Mouse (Mus musculus) v-Abl transformed pro-B cells (cell line): ENCODE measurements around the gene Cep72.
"Not testable (repeated sequence)": the region's sequence is repeated elsewhere in the genome, so short reads cannot be mapped to it uniquely, and the experiment has no call there.

Source experiments
- in situ Hi-C, 2 experiments: fragments of 400-800 bp; cut with MboI; formaldehyde crosslinking; loops; one replicate each; pipeline ENCODE4 v1.15.1; 2025; ENCODE audit not compliant: unreplicated experiment in 2 of 2

Cep72 gene

DNA sequence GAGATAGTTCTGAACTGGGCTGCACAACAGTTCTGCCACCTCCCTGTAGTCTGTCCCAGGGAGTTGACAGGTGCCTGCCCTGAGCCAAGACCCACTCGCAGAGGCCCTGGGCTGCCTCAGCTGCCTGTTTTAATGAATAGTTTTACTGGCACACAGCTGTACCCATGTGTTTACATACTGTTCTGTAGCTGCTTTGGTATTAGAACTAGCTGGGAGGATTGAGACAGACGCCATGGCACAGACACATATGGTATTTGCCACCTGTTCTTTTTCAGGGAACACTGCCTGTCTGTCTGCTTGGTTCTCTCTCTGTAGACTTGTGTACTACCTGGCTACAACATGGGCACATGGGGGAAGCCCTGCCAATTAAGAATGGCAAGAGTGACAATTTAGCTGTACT lies 27.3 kb downstream of the Cep72 start:
- in situ Hi-C loops: no loop called here

GRCm38 (mm10) chr13:74031133-74031532 lies 31.0 kb downstream of the Cep72 start:
- in situ Hi-C loops: no loop called here

GRCm38 (mm10) chr13:74030691-74031090 lies 31.4 kb downstream of the Cep72 start:
- in situ Hi-C loops: no loop called here

GRCm38 (mm10) chr13:74029013-74029412 lies 33.1 kb downstream of the Cep72 start:
- in situ Hi-C loops: no loop called here

DNA sequence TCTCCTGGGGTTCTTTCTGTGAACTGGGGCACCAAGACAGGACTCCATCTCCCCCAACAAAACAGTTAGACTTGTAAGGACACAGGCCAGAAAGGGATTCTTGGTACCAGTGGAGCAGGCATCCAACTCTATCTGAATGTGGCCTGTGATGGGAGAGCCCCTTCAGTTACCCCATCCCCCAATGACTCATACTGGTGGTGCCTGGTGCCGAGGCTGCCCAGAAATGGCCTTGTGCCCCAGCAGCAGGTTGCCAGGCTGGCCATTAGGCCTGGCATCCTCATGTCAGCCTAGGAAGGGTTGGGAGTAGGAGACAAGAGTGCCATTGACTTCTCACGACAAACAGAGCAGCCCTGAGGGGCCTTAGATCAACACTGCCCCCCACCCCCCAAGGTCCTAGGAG lies 34.0 kb downstream of the Cep72 start:
- in situ Hi-C loops: no loop called here

GRCm38 (mm10) chr13:74026215-74026614 lies 35.9 kb downstream of the Cep72 start:
- in situ Hi-C loops: no loop called here

- in situ Hi-C loops: no loop called here
Measured at GRCm38 (mm10) chr13:74025151-74026081, 36.7 kb downstream of the Cep72 start.

GRCm38 (mm10) chr13:74019006-74019405 lies 43.1 kb downstream of the Cep72 start:
- in situ Hi-C loops: not testable (repeated sequence)

GRCm38 (mm10) chr13:74017426-74017825 lies 44.7 kb downstream of the Cep72 start:
- in situ Hi-C loops: no loop called here

GRCm38 (mm10) chr13:74015908-74016307 lies 46.2 kb downstream of the Cep72 start:
- in situ Hi-C loops: no loop called here

- in situ Hi-C loops: no loop called here
Measured at GRCm38 (mm10) chr13:74010678-74011077, 51.4 kb downstream of the Cep72 start.

GRCm38 (mm10) chr13:74009791-74010614 lies 52.1 kb downstream of the Cep72 start:
- in situ Hi-C loops: no loop called here

DNA sequence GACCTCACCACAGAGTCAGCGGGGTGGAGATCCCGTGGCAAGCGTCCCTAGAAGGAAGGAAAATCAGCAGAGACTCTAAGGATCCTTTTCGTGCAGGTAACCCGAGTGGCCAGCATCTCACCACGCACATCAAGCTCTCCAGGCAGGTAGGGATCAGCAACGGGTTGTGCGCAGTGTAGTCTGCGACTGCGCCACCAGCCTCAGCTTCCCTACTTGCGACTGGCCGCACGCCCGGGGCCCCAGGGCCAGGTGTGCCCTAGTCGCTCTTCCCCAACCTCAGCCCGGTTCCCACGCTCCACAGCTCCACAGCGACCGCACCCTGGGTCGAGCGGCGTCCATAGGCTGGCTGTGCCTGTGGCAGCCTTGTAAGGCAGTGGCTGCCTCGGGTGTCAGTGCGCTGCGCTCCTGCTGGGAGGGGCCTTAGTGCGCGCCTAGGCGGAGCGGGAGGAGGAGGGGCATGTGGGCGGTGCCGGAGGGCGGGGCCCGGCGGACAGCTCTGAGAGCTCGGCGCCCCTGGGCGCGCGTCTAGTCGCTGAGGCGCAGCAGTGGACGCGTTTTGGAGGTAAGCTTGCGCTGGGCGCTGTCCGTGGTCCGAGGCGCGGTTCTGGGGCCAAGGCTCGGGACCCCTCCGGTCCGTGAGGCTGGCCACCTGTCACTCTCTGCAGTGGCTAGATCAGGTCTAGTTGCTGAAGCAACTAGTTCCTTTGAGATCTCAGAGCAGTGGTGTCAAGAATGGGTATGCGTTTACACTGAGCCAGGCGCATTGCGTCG lies 53.0 kb downstream of the Cep72 start, which contains the start of gene Tppp:
Gene Tppp (plus strand): TSS at position 460 of the 771 bp plus-strand sequence.
- in situ Hi-C loops: no loop called here

DNA sequence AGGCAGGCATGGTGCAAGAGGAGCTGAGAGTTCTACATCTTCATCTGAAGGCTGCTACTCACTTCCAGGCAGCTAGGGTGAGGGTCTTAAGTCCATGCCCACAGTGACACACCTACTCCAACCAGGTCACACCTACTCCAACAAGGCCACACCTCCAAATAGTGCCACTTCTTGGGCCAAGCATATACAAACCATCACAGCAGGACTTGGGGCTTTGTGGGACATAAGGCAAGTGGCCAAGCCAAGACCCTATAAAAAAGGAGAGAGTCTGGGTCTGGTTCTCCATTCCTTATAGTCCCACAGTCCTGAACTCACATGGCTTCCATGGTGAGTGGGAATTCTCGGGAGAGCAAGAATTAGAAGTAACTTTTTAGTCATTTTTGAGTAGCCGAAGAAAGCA lies 53.9 kb downstream of the Cep72 start:
- in situ Hi-C loops: not testable (repeated sequence)

GRCm38 (mm10) chr13:74006881-74007280 lies 55.2 kb downstream of the Cep72 start:
- in situ Hi-C loops: not testable (repeated sequence)

DNA sequence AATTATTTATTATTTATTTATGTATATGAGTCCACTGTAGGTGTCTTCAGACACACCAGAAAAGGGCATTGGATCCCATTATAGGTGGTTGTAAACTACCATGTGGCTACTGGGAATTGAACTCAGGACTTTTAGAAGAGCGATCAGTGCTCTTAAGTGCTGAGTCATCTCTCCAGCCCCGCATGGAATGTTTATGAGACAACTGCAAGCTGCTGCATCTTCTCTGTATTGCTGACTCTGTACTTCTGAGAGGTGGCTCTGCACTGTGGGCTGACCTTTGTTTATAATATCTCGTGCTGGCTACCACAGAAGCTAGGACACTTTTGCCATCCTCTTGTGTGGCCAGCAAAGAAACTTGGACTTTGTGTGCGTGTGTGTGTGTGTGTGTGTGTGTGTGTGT lies 60.6 kb downstream of the Cep72 start:
- in situ Hi-C loops: no loop called here

GRCm38 (mm10) chr13:74000961-74001360 lies 61.1 kb downstream of the Cep72 start:
- in situ Hi-C loops: no loop called here

DNA sequence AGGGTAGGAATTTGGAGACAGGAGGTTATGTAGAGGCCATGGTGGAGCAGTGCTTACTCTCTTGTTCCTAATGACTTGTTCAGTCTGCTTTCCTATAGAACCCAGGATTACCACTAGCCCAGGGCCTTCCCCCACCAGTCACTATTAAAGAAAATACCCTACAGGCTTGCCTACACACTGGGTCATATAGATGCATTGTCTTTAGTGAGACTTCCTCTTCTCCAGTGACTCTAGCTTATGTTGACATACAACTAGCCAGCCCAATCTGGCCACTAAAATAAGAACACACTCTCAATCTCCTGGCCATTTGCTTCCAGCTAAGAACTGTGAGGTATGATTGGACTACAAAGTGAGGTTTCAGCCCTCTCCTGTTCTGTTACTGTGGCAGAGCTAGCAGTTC lies 61.6 kb downstream of the Cep72 start:
- in situ Hi-C loops: no loop called here

DNA sequence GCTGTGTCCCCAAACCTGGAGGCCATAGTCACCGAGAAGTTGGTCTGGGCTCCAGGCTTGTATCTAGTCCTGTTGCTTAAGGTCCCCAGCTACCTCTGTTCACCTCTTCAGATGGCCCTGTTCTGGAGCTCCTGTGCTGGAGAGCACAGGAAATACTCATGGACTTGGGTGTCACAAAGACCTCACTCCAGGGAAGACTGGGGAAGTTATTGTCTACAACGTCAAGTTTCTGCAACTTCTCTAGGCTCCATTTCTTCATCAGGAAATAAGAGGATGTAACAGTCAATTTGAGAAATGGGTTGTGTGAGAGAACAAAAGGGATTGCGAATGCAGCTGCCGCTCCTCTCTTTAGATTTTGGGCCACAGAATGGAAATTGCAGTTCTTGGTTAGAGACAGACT lies 65.6 kb downstream of the Cep72 start:
- in situ Hi-C loops: no loop called here

DNA sequence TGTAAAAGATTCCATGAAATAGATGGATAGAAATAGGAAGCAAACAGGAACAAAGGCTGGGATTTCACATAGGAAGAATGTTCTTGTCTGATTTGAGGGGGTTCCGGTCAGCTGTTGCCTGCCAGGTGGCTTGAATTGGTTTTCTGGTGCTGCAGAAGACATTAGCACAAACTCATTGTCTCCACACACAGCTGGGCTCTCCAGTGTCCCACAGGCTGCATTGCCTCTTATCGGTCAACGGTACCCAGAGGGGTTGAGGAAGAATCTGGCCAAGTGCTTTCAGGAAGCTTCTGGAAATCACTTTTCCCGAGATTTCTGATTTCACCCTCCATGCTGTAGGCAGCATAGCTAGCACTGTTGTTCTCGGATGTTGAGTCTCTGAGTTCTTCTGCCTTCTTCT lies 70.8 kb downstream of the Cep72 start:
- in situ Hi-C loops: no loop called here

- in situ Hi-C loops: no loop called here
Measured at GRCm38 (mm10) chr13:73990761-73991160, 71.3 kb downstream of the Cep72 start.
